Mouse (Mus musculus): ENCODE results near the gene Samd4b.

GRCm38 (mm10) chr7:28482854-28483253 lies 115.1 kb downstream of the Samd4b start:
- no peak for TF ChIP-seq CTCF (IDR thresholded peaks at IDR 0.05; ENCODE audit: low read depth)
- TF ChIP-seq EP300 (IDR thresholded peaks at IDR 0.05; ENCODE audit: low read depth) = no peak
